Mouse (Mus musculus): ENCODE results near the gene Trappc2l. TPM values are rescaled to one million over a fixed set of nuclear protein-coding genes. Genes with fewer than 3 reads are reported as not detected.

The Trappc2l gene
- polyA plus RNA-seq, 1 experiment from 2014 or later = 144 TPM

GRCm38 (mm10) chr8:122636803-122637175, 25.3 kb downstream of the Trappc2l start:
- Histone ChIP-seq H3K4me3 (ENCODE audit: low read depth, low read length) (no peak overlapping the region), H3K27ac (ENCODE audit: low read depth, low read length) (peak overlapping the region; percentile 79), H3K4me2 (replicated peaks; ENCODE audit: low read depth) (0 out of 2 replicates have a peak overlapping the region, but pooled peaks have one; percentile 37), H3K9ac (ENCODE audit: low read depth, low read length) (no peak overlapping the region), H3K36me3 (ENCODE audit: control insufficient read depth, insufficient read depth) (peaks cover 16% of the 10 kb centered on the region; the same call in 1 of the 2 replicates), H3K4me1 (replicated peaks; ENCODE audit: control insufficient read depth, insufficient read depth, low read length) (peaks cover 19% of the 10 kb centered on the region; the same call in 1 of the 2 replicates), H3K27me3 (replicated peaks; ENCODE audit: control insufficient read depth, insufficient read depth, low read length) (no peaks in the 10 kb centered on the region), H3K9me3 (ENCODE audit: control insufficient read depth) (no peaks in the 10 kb centered on the region)
- ATAC-seq = no peak
- TF ChIP-seq CTCF (IDR thresholded peaks at IDR 0.05; ENCODE audit: low read depth) = no peak
- WGBS = 34% methylated on average over 9 of the region's 9 CpGs

DNA sequence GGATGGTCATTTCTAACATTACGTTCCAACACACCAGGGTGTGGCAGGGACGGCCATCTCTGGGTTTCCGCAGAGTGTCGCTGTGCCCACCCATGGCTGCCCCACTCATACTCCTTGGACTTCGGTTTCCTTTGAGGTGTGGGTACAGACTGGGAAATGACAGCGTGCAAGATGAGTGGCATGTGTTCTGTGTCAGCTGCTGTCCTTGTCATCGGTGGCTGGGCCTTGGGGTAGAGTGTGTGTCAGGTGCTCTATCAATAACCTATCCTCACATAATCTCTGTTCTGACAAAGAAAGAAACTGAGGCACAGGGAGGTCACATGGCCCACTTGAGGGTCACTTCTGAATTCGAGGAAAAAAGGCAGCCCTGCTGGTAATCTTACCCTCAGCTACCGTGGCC, 25.8 kb downstream of the Trappc2l start:
- ATAC-seq = no peak
- no peak overlapping the region for H3K4me2 ChIP-seq (replicated peaks; ENCODE audit: low read depth)

DNA sequence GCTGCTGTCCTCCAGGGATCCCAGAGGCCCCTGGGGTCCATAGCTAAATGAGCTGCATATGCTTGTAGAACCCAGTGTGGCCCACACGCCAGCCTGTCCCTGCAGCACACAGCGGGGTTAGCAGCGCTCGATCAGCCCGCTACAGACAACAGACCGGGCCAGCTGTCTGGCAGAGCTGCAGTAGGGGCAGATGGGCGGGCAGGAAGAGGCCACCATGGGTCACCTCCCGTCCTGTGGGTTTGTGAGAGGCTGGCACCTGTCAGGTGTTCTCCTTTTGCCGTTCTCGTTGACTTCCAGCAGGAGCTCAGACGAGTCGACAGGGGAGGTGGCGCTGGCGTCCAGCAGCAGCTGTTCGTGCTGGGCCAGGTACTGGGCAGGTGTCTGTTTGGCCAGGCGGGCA, 27.2 kb downstream of the Trappc2l start:
- no peak for TF ChIP-seq CTCF (IDR thresholded peaks at IDR 0.05; ENCODE audit: low read depth)
- no peaks in the 10 kb centered on the region for H3K27me3 ChIP-seq (replicated peaks; ENCODE audit: control insufficient read depth, insufficient read depth, low read length)
- WGBS = 71% methylated on average over 16 of the region's 16 CpGs
- peaks cover 8% of the 10 kb centered on the region; the same call in 1 of the 2 replicates for H3K36me3 ChIP-seq (ENCODE audit: control insufficient read depth, insufficient read depth)
- no peak overlapping the region for H3K4me3 ChIP-seq (ENCODE audit: low read depth, low read length)
- no peak overlapping the region for H3K4me2 ChIP-seq (replicated peaks; ENCODE audit: low read depth)
- ATAC-seq = no peak
- no peak overlapping the region; the same call in 1 of the 2 replicates for H3K9ac ChIP-seq (ENCODE audit: low read depth, low read length)
- no peaks in the 10 kb centered on the region for H3K9me3 ChIP-seq (ENCODE audit: control insufficient read depth)
- no peak overlapping the region for H3K27ac ChIP-seq (ENCODE audit: low read depth, low read length)
- peaks cover 19% of the 10 kb centered on the region; the same call in 1 of the 2 replicates for H3K4me1 ChIP-seq (replicated peaks; ENCODE audit: control insufficient read depth, insufficient read depth, low read length)

More for the DNA sequence above, 25.8 kb downstream of the Trappc2l start:
- no peak overlapping the region for H3K4me3 ChIP-seq (ENCODE audit: low read depth, low read length)
- H3K4me1 ChIP-seq (replicated peaks; ENCODE audit: control insufficient read depth, insufficient read depth, low read length) = peaks cover 19% of the 10 kb centered on the region; the same call in 1 of the 2 replicates
- H3K36me3 ChIP-seq (ENCODE audit: control insufficient read depth, insufficient read depth) = peaks cover 16% of the 10 kb centered on the region; the same call in 1 of the 2 replicates
- H3K9ac ChIP-seq (ENCODE audit: low read depth, low read length) = no peak overlapping the region
- no peak for TF ChIP-seq CTCF (IDR thresholded peaks at IDR 0.05; ENCODE audit: low read depth)
- H3K9me3 ChIP-seq (ENCODE audit: control insufficient read depth) = no peaks in the 10 kb centered on the region
- 70% methylated on average over 9 of the region's 9 CpGs for WGBS
- H3K27me3 ChIP-seq (replicated peaks; ENCODE audit: control insufficient read depth, insufficient read depth, low read length) = no peaks in the 10 kb centered on the region
- peak overlapping the region; percentile 79; the same call in 1 of the 2 replicates for H3K27ac ChIP-seq (ENCODE audit: low read depth, low read length)

DNA sequence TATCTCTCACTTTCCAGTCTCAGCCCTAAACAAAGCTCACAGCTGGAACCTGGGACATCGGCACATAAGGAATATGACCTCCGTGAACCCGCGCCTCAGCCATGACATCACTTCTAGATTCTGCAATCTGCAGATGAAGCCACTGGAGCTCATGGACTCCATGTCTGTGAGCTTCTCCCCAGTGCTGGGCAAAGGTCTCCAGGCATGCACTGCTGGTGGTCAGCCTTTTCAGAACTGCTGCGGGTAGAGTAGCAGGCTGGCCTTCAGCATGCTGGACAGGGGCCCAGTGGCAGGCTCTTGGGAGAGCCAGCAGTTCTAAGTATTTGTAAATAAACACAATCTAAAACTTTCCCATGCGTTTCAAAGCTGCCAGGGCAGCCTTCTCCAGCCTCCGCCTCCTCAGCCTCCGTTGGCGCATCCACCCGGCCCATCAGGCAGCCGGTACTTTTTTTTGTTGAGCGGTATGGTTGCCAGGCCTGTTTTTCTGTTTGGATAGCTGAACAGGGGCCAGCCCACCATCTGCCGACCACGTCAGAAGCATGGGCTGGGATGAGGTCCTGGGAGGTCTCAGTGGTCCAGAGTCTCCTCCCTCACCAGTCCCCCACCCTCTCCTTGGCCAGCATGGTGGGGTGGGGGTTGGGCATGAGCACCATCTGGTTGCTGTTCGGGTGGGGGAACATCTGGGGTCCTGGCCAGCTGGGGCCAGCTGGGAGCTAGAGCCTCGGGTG, 28.2 kb downstream of the Trappc2l start:
- Histone ChIP-seq H3K36me3 (ENCODE audit: control insufficient read depth, insufficient read depth) (no peaks in the 10 kb centered on the region; the same call in 1 of the 2 replicates), H3K27ac (ENCODE audit: low read depth, low read length) (0 out of 2 replicates have a peak overlapping the region, but pooled peaks have one; percentile 46), H3K9ac (ENCODE audit: low read depth, low read length) (no peak overlapping the region; the same call in 1 of the 2 replicates), H3K27me3 (replicated peaks; ENCODE audit: control insufficient read depth, insufficient read depth, low read length) (no peaks in the 10 kb centered on the region), H3K4me2 (replicated peaks; ENCODE audit: low read depth) (no peak overlapping the region), H3K9me3 (ENCODE audit: control insufficient read depth) (no peaks in the 10 kb centered on the region), H3K4me3 (ENCODE audit: low read depth, low read length) (no peak overlapping the region), H3K4me1 (replicated peaks; ENCODE audit: control insufficient read depth, insufficient read depth, low read length) (peaks cover 19% of the 10 kb centered on the region; the same call in 1 of the 2 replicates)
- TF ChIP-seq CTCF (IDR thresholded peaks at IDR 0.05; ENCODE audit: low read depth) = no peak
- 34% methylated on average over 16 of the region's 16 CpGs for WGBS
- no peak for ATAC-seq

DNA sequence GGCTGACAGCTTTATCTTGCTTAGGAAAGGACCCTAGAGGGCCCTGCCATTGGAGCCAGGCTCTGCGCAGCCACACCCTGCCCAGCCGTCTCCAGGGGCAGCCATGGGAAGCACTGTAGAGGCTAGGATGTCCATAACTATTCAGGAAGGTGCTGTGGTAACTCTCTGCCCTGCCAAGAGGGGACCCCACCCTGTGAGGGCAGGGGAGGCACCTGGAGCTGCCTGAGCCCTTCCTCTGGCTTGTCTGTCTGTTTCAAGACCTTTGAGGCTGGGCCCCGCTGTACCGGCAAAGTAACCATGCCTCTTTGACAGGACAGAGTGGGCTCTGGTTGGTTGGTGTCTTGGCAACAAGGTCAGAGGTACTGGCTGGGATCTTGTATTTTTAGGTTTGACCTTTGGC, 29.4 kb downstream of the Trappc2l start:
- Histone ChIP-seq H3K36me3 (ENCODE audit: control insufficient read depth, insufficient read depth) (no peaks in the 10 kb centered on the region; the same call in 1 of the 2 replicates), H3K9me3 (ENCODE audit: control insufficient read depth) (no peaks in the 10 kb centered on the region), H3K4me1 (replicated peaks; ENCODE audit: control insufficient read depth, insufficient read depth, low read length) (peaks cover 16% of the 10 kb centered on the region; the same call in 1 of the 2 replicates), H3K27ac (ENCODE audit: low read depth, low read length) (no peak overlapping the region), H3K4me3 (ENCODE audit: low read depth, low read length) (no peak overlapping the region), H3K9ac (ENCODE audit: low read depth, low read length) (no peak overlapping the region), H3K27me3 (replicated peaks; ENCODE audit: control insufficient read depth, insufficient read depth, low read length) (no peaks in the 10 kb centered on the region), H3K4me2 (replicated peaks; ENCODE audit: low read depth) (no peak overlapping the region)
- 74% methylated on average over 4 of the region's 4 CpGs for WGBS
- no peak for TF ChIP-seq CTCF (IDR thresholded peaks at IDR 0.05; ENCODE audit: low read depth)
- no peak for ATAC-seq

DNA sequence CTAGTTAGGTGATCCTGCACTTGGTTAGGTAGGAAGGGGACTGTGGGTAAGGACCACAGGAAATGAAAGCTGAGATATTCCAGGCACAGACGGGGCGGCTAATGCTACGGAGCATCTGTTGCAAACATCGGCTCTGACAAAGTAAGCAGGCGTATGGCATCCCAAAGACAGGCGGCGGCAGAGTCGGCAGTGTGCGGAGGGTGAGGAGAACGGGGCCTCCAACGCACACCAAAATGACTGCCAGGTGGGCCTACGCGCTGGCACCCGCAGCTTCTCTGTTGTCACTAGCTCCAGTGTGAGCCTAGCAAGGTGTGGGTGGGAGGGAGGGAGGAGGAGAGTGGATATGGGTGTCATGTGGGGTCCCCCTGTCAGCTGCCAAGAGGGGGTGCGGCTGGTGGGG, 30.0 kb downstream of the Trappc2l start:
- Histone ChIP-seq H3K9ac (ENCODE audit: low read depth, low read length) (no peak overlapping the region), H3K27ac (ENCODE audit: low read depth, low read length) (no peak overlapping the region), H3K9me3 (ENCODE audit: control insufficient read depth) (no peaks in the 10 kb centered on the region), H3K27me3 (replicated peaks; ENCODE audit: control insufficient read depth, insufficient read depth, low read length) (no peaks in the 10 kb centered on the region), H3K4me1 (replicated peaks; ENCODE audit: control insufficient read depth, insufficient read depth, low read length) (peaks cover 13% of the 10 kb centered on the region; the same call in 1 of the 2 replicates), H3K4me3 (ENCODE audit: low read depth, low read length) (no peak overlapping the region), H3K36me3 (ENCODE audit: control insufficient read depth, insufficient read depth) (no peaks in the 10 kb centered on the region; the same call in 1 of the 2 replicates), H3K4me2 (replicated peaks; ENCODE audit: low read depth) (no peak overlapping the region)
- WGBS = 64% methylated on average over 15 of the region's 15 CpGs
- TF ChIP-seq CTCF (IDR thresholded peaks at IDR 0.05; ENCODE audit: low read depth) = no peak
- no peak for ATAC-seq

Measured in intestine, postnatal 0 days (tissue).